Mouse (Mus musculus) heart, postnatal 0 days (tissue): ENCODE results near the gene Cacna2d1. TPM values are rescaled to one million over a fixed set of nuclear protein-coding genes. Genes with fewer than 3 reads are reported as not detected.
A peak's percentile ranks its signal among the peaks of the same experiment; 100 is the strongest.

Experiments
- ATAC-seq: fragments of 200-750 bp; cut with Nextera tagmentation; 2 replicates; pipeline ENCODE4 v1.8.0; 2017; ENCODE audit warnings: low read depth, moderate number of reproducible peaks, moderate library complexity; ENCODE audit not compliant: insufficient read depth
- DNase-seq: peaks from one replicate; pipeline ENCODE4 v3.0.0-alpha.2; 2016; ENCODE audit warnings: low spot score
- H3K27ac ChIP-seq: fragments of 300-500 bp; sonication (generic); 2 replicates; pipeline ENCODE4 v1.5.1; 2014; ENCODE audit warnings: low read depth, mild to moderate bottlenecking
- H3K27me3 ChIP-seq: fragments of 300-500 bp; sonication (generic); 2 replicates; pipeline ENCODE4 v1.6.1; 2014; ENCODE audit warnings: low read length, mixed read lengths; ENCODE audit not compliant: control insufficient read depth, insufficient read depth
- H3K36me3 ChIP-seq: fragments of 300-500 bp; sonication (generic); replicated peaks from 2 replicates; pipeline ENCODE4 v1.6.1; 2014; ENCODE audit warnings: low read length, mixed read lengths; ENCODE audit not compliant: control insufficient read depth, insufficient read depth
- H3K4me1 ChIP-seq: fragments of 300-500 bp; sonication (generic); 2 replicates; pipeline ENCODE4 v1.6.1; 2014; ENCODE audit warnings: antibody characterized with exemption; ENCODE audit not compliant: control insufficient read depth, insufficient read depth
- H3K4me2 ChIP-seq: fragments of 300-500 bp; sonication (generic); 2 replicates; pipeline ENCODE4 v1.6.1; 2014; ENCODE audit warnings: low read depth, mild to moderate bottlenecking, low read length, moderate library complexity
- H3K4me3 ChIP-seq: fragments of 300-500 bp; sonication (generic); 2 replicates; pipeline ENCODE4 v1.5.1; 2014; ENCODE audit warnings: low read depth, low read length
- H3K9ac ChIP-seq: fragments of 300-500 bp; sonication (generic); replicated peaks from 2 replicates; pipeline ENCODE4 v1.6.1; 2014; ENCODE audit warnings: low read depth, low read length, mixed read lengths
- H3K9me3 ChIP-seq: fragments of 300-500 bp; sonication (generic); replicated peaks from 2 replicates; pipeline ENCODE4 v1.6.1; 2016; ENCODE audit warnings: low read length; ENCODE audit not compliant: control insufficient read depth
- CTCF ChIP-seq: IDR thresholded peaks from 2 replicates; pipeline ENCODE4 v1.5.1; 2016; ENCODE audit warnings: antibody characterized with exemption, control low read depth, low read depth
- EP300 ChIP-seq: IDR thresholded peaks from 2 replicates; pipeline ENCODE4 v1.6.1; 2016; ENCODE audit warnings: antibody characterized with exemption, low read depth
- WGBS: fragments of 180-500 bp; shearing (Covaris S2); extraction: QIAGEN DNeasy Blood & Tissue Kit; methylation state at CpG from one replicate; pipeline ENCODE4 v1.1.7; 2014; 5-methylcytosine and 5-hydroxymethylcytosine counted together
- polyA plus RNA-seq: library from polyadenylated mRNA; unstranded; fragments of >200 nt; fragmentation: Nextera tagmentation; extraction: Ambion mirVana; gene quantifications from 2 replicates; pipeline ENCODE4 v1.2.1, GENCODE M21; 2015
- total RNA-seq: library from RNA; depleted of rRNA; stranded (reverse); fragments of >200 nt; gene quantifications from 2 replicates; pipeline ENCODE4 v1.2.3, GENCODE M21; 2014; ENCODE audit warnings: low replicate concordance

The Cacna2d1 gene
- total and polyA plus RNA-seq, 2 experiments from 2014 or later = 17.7 to 37.6 TPM

- no peak overlapping the region for H3K9ac ChIP-seq
- no peaks in the 10 kb centered on the region for H3K36me3 ChIP-seq
- ATAC-seq = peak; percentile 57; the same call in 1 of the 2 replicates
- no peaks in the 10 kb centered on the region for H3K27me3 ChIP-seq
- H3K9me3 ChIP-seq = no peaks in the 10 kb centered on the region
- peak; percentile 39 for DNase-seq
- H3K4me1 ChIP-seq = no peaks in the 10 kb centered on the region
- TF ChIP-seq CTCF (no peak), EP300 (no peak)
- no peak overlapping the region for H3K4me3 ChIP-seq
- no peak overlapping the region for H3K27ac ChIP-seq
- H3K4me2 ChIP-seq = no peak overlapping the region
Measured at GRCm38 (mm10) chr5:16163270-16163669, 228.8 kb downstream of the Cacna2d1 start.

DNA sequence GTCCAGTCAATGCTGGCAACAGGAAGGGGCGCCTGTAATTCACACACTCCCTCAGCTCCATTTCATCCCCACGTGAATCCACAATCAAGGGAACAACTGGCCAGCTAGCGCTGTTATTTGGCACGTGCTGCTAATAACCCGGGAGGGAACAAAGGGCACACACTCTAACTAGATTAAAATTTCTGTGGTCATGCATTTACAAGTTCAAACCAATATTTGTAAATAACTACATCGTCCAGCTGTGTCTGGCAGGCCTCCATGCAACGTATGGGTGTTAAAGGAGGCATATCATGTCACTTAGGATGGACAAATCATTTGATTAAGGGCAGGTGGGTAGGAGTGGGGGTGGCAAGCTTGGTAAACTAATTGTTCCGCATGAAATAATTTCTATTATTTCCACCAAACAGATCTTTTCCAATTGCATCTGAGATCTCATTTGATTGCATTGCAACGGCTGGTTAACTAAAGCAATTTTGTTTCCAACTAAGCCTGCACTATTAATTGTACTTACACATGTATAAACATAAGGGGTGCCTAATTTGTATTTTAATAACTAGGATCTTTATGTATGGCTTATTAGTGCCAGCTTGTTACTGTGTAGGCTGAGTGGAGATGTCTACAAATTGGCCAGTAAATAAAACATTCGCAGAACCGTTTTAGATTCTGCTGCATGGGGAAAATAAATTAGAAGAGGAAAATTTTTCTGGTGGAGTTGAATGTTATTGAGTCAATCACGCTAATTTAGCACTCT, 231.8 kb downstream of the Cacna2d1 start:
- TF ChIP-seq CTCF = no peak
- TF ChIP-seq EP300 = no peak
- DNase-seq (no peak), ATAC-seq (no peak)
- no peaks in the 10 kb centered on the region for H3K9me3 ChIP-seq
- H3K9ac ChIP-seq = no peak overlapping the region
- no peak overlapping the region for H3K4me2 ChIP-seq
- H3K36me3 ChIP-seq = no peaks in the 10 kb centered on the region
- WGBS = 67% methylated on average over 12 of the region's 12 CpGs
- no peaks in the 10 kb centered on the region for H3K27me3 ChIP-seq
- 0 out of 2 replicates have a peak overlapping the region, but pooled peaks have one; percentile 7 for H3K27ac ChIP-seq
- H3K4me1 ChIP-seq = no peaks in the 10 kb centered on the region
- H3K4me3 ChIP-seq = no peak overlapping the region

GRCm38 (mm10) chr5:16166868-16167267, 232.4 kb downstream of the Cacna2d1 start:
- H3K36me3 ChIP-seq = no peaks in the 10 kb centered on the region
- 90% methylated on average over 1 of the region's 1 CpGs for WGBS
- H3K9ac ChIP-seq = no peak overlapping the region
- H3K9me3 ChIP-seq = no peaks in the 10 kb centered on the region
- H3K4me3 ChIP-seq = no peak overlapping the region
- no peaks in the 10 kb centered on the region for H3K27me3 ChIP-seq
- ATAC-seq = no peak
- TF ChIP-seq CTCF (no peak), EP300 (no peak)
- no peak overlapping the region for H3K4me2 ChIP-seq
- no peak for DNase-seq
- H3K27ac ChIP-seq = no peak overlapping the region
- no peaks in the 10 kb centered on the region for H3K4me1 ChIP-seq

DNA sequence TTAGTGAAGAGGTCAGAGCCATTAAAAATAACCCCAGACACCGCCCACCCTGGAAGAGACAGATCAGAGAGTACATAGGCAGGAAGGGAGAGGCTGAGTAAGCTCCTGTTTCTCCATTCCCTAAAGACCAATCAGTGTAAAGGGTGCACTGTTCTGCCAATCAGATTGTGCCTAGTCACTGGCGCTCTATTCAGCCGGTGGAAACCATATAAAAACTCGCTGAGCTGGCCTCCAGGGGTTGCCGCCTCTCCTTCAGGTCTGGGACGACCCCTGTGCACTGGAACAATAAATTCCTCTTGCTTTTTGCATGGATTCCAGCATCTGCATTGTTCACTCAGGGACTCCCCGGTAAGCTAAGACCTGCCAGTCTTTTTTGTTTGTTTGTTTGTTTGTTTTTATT, 246.6 kb downstream of the Cacna2d1 start:
- Histone ChIP-seq H3K4me1 (peaks cover 9% of the 10 kb centered on the region), H3K27ac (no peak overlapping the region), H3K9ac (no peak overlapping the region), H3K4me3 (no peak overlapping the region), H3K27me3 (no peaks in the 10 kb centered on the region), H3K36me3 (no peaks in the 10 kb centered on the region), H3K4me2 (no peak overlapping the region), H3K9me3 (no peaks in the 10 kb centered on the region)
- DNase-seq = no peak
- TF ChIP-seq CTCF (no peak), EP300 (no peak)
- WGBS = 88% methylated on average over 7 of the region's 7 CpGs
- ATAC-seq = no peak

GRCm38 (mm10) chr5:16184064-16184463, 249.6 kb downstream of the Cacna2d1 start:
- Histone ChIP-seq H3K4me2 (no peak overlapping the region), H3K27ac (no peak overlapping the region), H3K4me1 (peaks cover 9% of the 10 kb centered on the region), H3K27me3 (no peaks in the 10 kb centered on the region), H3K9ac (no peak overlapping the region), H3K4me3 (no peak overlapping the region), H3K36me3 (no peaks in the 10 kb centered on the region), H3K9me3 (no peaks in the 10 kb centered on the region)
- ATAC-seq (no peak), DNase-seq (no peak)
- 94% methylated on average over 1 of the region's 1 CpGs for whole genome bisulfite sequencing
- TF ChIP-seq EP300 (no peak), CTCF (no peak)

DNA sequence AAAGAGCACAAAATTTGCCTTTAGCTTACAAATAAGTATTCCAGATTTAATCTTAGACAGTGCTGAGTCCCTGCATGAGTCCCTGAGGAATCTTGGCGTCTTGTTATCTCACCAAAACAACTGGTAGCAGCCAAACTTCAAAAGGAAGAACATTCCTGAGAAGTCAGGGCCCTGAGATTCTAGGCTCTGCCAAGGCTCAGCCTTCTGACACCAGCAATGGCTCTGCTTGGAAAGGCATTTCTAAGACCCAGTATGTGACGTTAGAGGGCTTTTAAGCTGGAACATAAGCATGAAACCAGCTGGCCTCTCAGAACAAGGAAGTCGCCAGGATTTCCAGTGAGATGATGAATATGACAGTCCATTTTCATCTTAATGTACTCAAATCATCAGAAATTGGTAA, 253.4 kb downstream of the Cacna2d1 start:
- 26% methylated on average over 3 of the region's 3 CpGs for WGBS
- H3K9ac ChIP-seq = no peak overlapping the region
- H3K27me3 ChIP-seq = no peaks in the 10 kb centered on the region
- H3K4me3 ChIP-seq = no peak overlapping the region
- no peaks in the 10 kb centered on the region for H3K9me3 ChIP-seq
- no peak for DNase-seq
- no peak overlapping the region for H3K4me2 ChIP-seq
- no peaks in the 10 kb centered on the region for H3K36me3 ChIP-seq
- TF ChIP-seq EP300 (no peak), CTCF (no peak)
- ATAC-seq = no peak
- H3K4me1 ChIP-seq = peaks cover 8% of the 10 kb centered on the region
- H3K27ac ChIP-seq = no peak overlapping the region
